Mouse (Mus musculus) CH12.LX (cell line): Measurements from ENCODE around the gene B2m. TPM values are rescaled to one million over a fixed set of nuclear protein-coding genes. Genes with fewer than 3 reads are reported as not detected.

Experiments used
- DNase-seq: peaks from one replicate; pipeline ENCODE4 v3.0.0-alpha.2; 2013; ENCODE audit errors: extremely low read depth
- H3K27ac ChIP-seq: 2 replicates; pipeline ENCODE4 v1.5.1; 2012; ENCODE audit warnings: low read depth, mild to moderate bottlenecking, control low read depth, moderate library complexity; ENCODE audit not compliant: insufficient read depth
- H3K27me3 ChIP-seq: replicated peaks from 2 replicates; pipeline ENCODE3; 2012; ENCODE audit warnings: inconsistent platforms
- H3K36me3 ChIP-seq, 2 experiments: replicated peaks in 1 of 2; 2 replicates each; pipeline versions ENCODE3 to v1.6.1; 2012; ENCODE audit warnings: inconsistent platforms in 1 of 2, low read length in 1 of 2, mild to moderate bottlenecking in 1 of 2, mixed read lengths in 1 of 2, moderate library complexity in 1 of 2; ENCODE audit not compliant: control insufficient read depth in 1 of 2, insufficient read depth in 1 of 2
- H3K4me1 ChIP-seq, 2 experiments: 2 replicates each; pipeline ENCODE4 v1.6.1; 2012; ENCODE audit warnings: inconsistent platforms in 1 of 2, moderate library complexity in 1 of 2; ENCODE audit not compliant: insufficient read depth in 2 of 2, control insufficient read depth in 1 of 2
- H3K4me2 ChIP-seq: 2 replicates; pipeline ENCODE4 v1.6.1; 2012; ENCODE audit warnings: low read depth, mild to moderate bottlenecking, control low read depth; ENCODE audit not compliant: poor library complexity, insufficient read depth, severe bottlenecking
- H3K4me3 ChIP-seq, 3 experiments: fragments of 150-350 bp in 1 of 3; sonication (generic) in 1 of 3; replicated peaks in 1 of 3; 2 replicates each; pipeline versions ENCODE3 to v1.5.1; 2011 to 2012; ENCODE audit warnings: low read depth in 2 of 3, low read length in 2 of 3, mild to moderate bottlenecking in 2 of 3, moderate library complexity in 2 of 3, control low read depth in 1 of 3, improper control_type of control experiment in 1 of 3, inconsistent platforms in 1 of 3, mixed read lengths in 1 of 3; ENCODE audit not compliant: poor library complexity in 1 of 3
- H3K79me2 ChIP-seq: replicated peaks from 2 replicates; pipeline ENCODE4 v1.6.1; 2012; ENCODE audit warnings: mild to moderate bottlenecking, moderate library complexity; ENCODE audit not compliant: control insufficient read depth, poor library complexity, insufficient read depth, severe bottlenecking; ENCODE audit errors: extremely low read depth
- H3K9ac ChIP-seq: 2 replicates; pipeline ENCODE4 v1.6.1; 2012; ENCODE audit warnings: low read depth, mild to moderate bottlenecking, control low read depth, moderate library complexity; ENCODE audit not compliant: insufficient read depth
- H3K9me3 ChIP-seq: replicated peaks from 2 replicates; pipeline ENCODE3; 2012; ENCODE audit warnings: low read length, inconsistent platforms, mixed read lengths
- CHD2 ChIP-seq: IDR thresholded peaks from 2 replicates; pipeline ENCODE4 v1.6.1; 2011; ENCODE audit warnings: low read length, improper control_type of control experiment
- CTCF ChIP-seq, 2 experiments: IDR thresholded peaks in 1 of 2; conservative IDR thresholded peaks in 1 of 2; 2 replicates each; pipeline ENCODE4 v1.5.1; 2011 to 2012; ENCODE audit warnings: low read depth in 2 of 2, low read length in 2 of 2, improper control_type of control experiment in 1 of 2, inconsistent platforms in 1 of 2, mild to moderate bottlenecking in 1 of 2, moderate library complexity in 1 of 2
- ELF1 ChIP-seq: IDR thresholded peaks from 2 replicates; pipeline ENCODE4 v1.6.1; 2014; ENCODE audit warnings: low read depth, mild to moderate bottlenecking, inconsistent platforms, low read length, improper control_type of control experiment
- EP300 ChIP-seq: IDR thresholded peaks from 2 replicates; pipeline ENCODE4 v1.6.1; 2011; ENCODE audit warnings: low read length, improper control_type of control experiment
- ETS1 ChIP-seq: conservative IDR thresholded peaks from 2 replicates; pipeline ENCODE4 v1.6.1; 2012; ENCODE audit warnings: low read depth, mild to moderate bottlenecking, inconsistent platforms, low read length, improper control_type of control experiment, moderate library complexity
- IRF4 ChIP-seq: IDR thresholded peaks from 2 replicates; pipeline ENCODE4 v1.6.1; 2014; ENCODE audit warnings: low read depth, mild to moderate bottlenecking, inconsistent platforms, low read length, improper control_type of control experiment
- JUN ChIP-seq: IDR thresholded peaks from 2 replicates; pipeline ENCODE4 v1.6.1; 2011; ENCODE audit warnings: low read depth, mild to moderate bottlenecking, low read length, improper control_type of control experiment, moderate library complexity; ENCODE audit not compliant: insufficient read depth
- JUND ChIP-seq: conservative IDR thresholded peaks from 2 replicates; pipeline ENCODE4 v1.6.1; 2011; ENCODE audit warnings: low read depth, low read length, improper control_type of control experiment
- KAT2A ChIP-seq: IDR thresholded peaks from 2 replicates; pipeline ENCODE4 v1.6.1; 2012; ENCODE audit warnings: low read length, improper control_type of control experiment, inconsistent platforms; ENCODE audit not compliant: insufficient replicate concordance
- MAFK ChIP-seq: IDR thresholded peaks from 2 replicates; pipeline ENCODE4 v1.6.1; 2011; ENCODE audit warnings: low read length, improper control_type of control experiment; ENCODE audit not compliant: insufficient replicate concordance
- MAX ChIP-seq: IDR thresholded peaks from 2 replicates; pipeline ENCODE4 v1.6.1; 2011; ENCODE audit warnings: low read length, improper control_type of control experiment
- MAZ ChIP-seq: IDR thresholded peaks from 2 replicates; pipeline ENCODE4 v1.6.1; 2012; ENCODE audit warnings: low read depth, mild to moderate bottlenecking, inconsistent platforms, low read length, improper control_type of control experiment, moderate library complexity
- MEF2A ChIP-seq: IDR thresholded peaks from 2 replicates; pipeline ENCODE4 v1.6.1; 2014; ENCODE audit warnings: low read depth, mild to moderate bottlenecking, inconsistent platforms, low read length, improper control_type of control experiment, borderline replicate concordance
- MYC ChIP-seq: IDR thresholded peaks from 2 replicates; pipeline ENCODE4 v1.6.1; 2011; ENCODE audit warnings: low read depth, mild to moderate bottlenecking, improper control_type of control experiment, low read length
- NELFE ChIP-seq: IDR thresholded peaks from 2 replicates; pipeline ENCODE4 v1.6.1; 2011; ENCODE audit warnings: low read depth, low read length, improper control_type of control experiment
- NRF1 ChIP-seq: IDR thresholded peaks from 2 replicates; pipeline ENCODE4 v1.6.1; 2014; ENCODE audit warnings: low read depth, mild to moderate bottlenecking, inconsistent platforms, low read length, improper control_type of control experiment, moderate library complexity
- PAX5 ChIP-seq: IDR thresholded peaks from 2 replicates; pipeline ENCODE4 v1.6.1; 2012; ENCODE audit warnings: low read length, inconsistent platforms, mixed read lengths
- POLR2AphosphoS2 ChIP-seq: IDR thresholded peaks from 2 replicates; pipeline ENCODE4 v1.6.1; 2011; ENCODE audit warnings: low read depth, low read length, improper control_type of control experiment
- RAD21 ChIP-seq: IDR thresholded peaks from 2 replicates; pipeline ENCODE4 v1.6.1; 2011; ENCODE audit warnings: low read depth, mild to moderate bottlenecking, low read length, improper control_type of control experiment, moderate library complexity
- RCOR1 ChIP-seq: conservative IDR thresholded peaks from 2 replicates; pipeline ENCODE4 v1.6.1; 2012; ENCODE audit warnings: low read depth, mild to moderate bottlenecking, inconsistent platforms, low read length, improper control_type of control experiment
- SIN3A ChIP-seq: IDR thresholded peaks from 2 replicates; pipeline ENCODE4 v1.6.1; 2012; ENCODE audit warnings: low read length, improper control_type of control experiment, inconsistent platforms
- TBP ChIP-seq: conservative IDR thresholded peaks from 2 replicates; pipeline ENCODE4 v1.6.1; 2011; ENCODE audit warnings: low read depth, low read length, improper control_type of control experiment
- UBTF ChIP-seq: IDR thresholded peaks from 2 replicates; pipeline ENCODE4 v1.6.1; 2012; ENCODE audit warnings: low read depth, mild to moderate bottlenecking, inconsistent platforms, low read length, improper control_type of control experiment, moderate library complexity
- USF1 ChIP-seq: IDR thresholded peaks from 2 replicates; pipeline ENCODE4 v1.6.1; 2014; ENCODE audit warnings: low read depth, mild to moderate bottlenecking, inconsistent platforms, low read length, improper control_type of control experiment
- USF2 ChIP-seq: conservative IDR thresholded peaks from 2 replicates; pipeline ENCODE4 v1.6.1; 2011; ENCODE audit warnings: low read depth, low read length, improper control_type of control experiment
- ZKSCAN1 ChIP-seq: IDR thresholded peaks from 2 replicates; pipeline ENCODE4 v1.6.1; 2012; ENCODE audit warnings: low read depth, inconsistent platforms, low read length, improper control_type of control experiment, borderline replicate concordance
- ZMIZ1 ChIP-seq: IDR thresholded peaks from 2 replicates; pipeline ENCODE4 v1.6.1; 2012; ENCODE audit warnings: low read depth, mild to moderate bottlenecking, inconsistent platforms, low read length, improper control_type of control experiment
- ZNF384 ChIP-seq: IDR thresholded peaks from 2 replicates; pipeline ENCODE4 v1.6.1; 2012; ENCODE audit warnings: low read depth, low read length, improper control_type of control experiment, inconsistent platforms
- dilution Hi-C: fragments of 300-500 bp; cut with MboI; formaldehyde crosslinking; loops from 2 replicates; pipeline ENCODE4 v1.14.3; 2020; ENCODE audit warnings: low sequenced_read_pairs; ENCODE audit not compliant: extremely low pct_unique_long_range_greater_than_20kb, extremely low pct_ligation_motif_present
- in situ Hi-C: fragments of 300-500 bp; cut with MboI; formaldehyde crosslinking; loops from 3 replicates; pipeline ENCODE4 v1.14.3; 2019; ENCODE audit warnings: low sequenced_read_pairs, low pct_ligation_motif_present, low pct_unique_long_range_greater_than_20kb, mixed read lengths
- polyA plus RNA-seq: library from polyadenylated mRNA; unstranded; fragments of >175 nt; gene quantifications from 2 replicates; pipeline ENCODE4 v1.2.1, GENCODE M21; 2012; ENCODE audit warnings: low read depth; ENCODE audit not compliant: insufficient read length
- total RNA-seq, 2 experiments: library from RNA; depleted of rRNA; stranded (reverse); fragments of 300-350 nt in 1 of 2; fragments of >200 nt in 1 of 2; gene quantifications; 2 replicates each; pipeline ENCODE4 v1.2.3; 2012 to 2014

Gene B2m
- total and polyA plus RNA-seq, 3 experiments = 1,509 to 1,954 (median 1,919) TPM

DNA sequence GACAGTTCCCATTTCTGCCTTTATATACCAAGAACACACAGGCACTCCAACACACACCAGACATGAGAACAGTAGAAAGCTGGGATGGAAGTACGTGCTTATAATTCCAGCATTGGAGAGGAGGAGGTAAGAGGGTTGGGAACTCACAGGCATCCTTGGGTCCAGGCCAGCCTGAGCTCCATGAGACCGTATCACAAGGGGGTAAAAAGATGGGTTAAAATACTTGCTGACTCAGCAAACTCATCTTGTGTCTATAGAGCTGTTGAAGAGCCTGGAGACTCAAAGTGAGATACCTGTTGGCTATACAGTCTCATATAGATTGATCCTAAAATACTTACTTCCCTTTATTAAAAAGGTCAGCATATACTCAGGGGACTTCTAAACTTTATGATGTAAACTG lies 30.6 kb upstream of the B2m start:
- Histone ChIP-seq H3K4me2 (peak overlapping the region; percentile 79), H3K27me3 (no peaks in the 10 kb centered on the region), H3K9ac (peak overlapping the region; percentile 89; the same call in 1 of the 2 replicates), H3K79me2 (peaks cover 8% of the 10 kb centered on the region), H3K36me3 (peaks cover 16 to 25% of the 10 kb centered on the region in 2 experiments), H3K4me3 (peak overlapping the region in 1 of 3 experiments; percentile 77), H3K9me3 (no peaks in the 10 kb centered on the region)
- dilution Hi-C loops (no loop called here), in situ Hi-C loops (loop anchor here (5.0 kb wide), 1 partner anchor 45 kb away; the partner anchor contains the start of gene Trim69)
- no peak for DNase-seq
- TF ChIP-seq MAFK = peak; percentile 99
- no peak for TF ChIP-seq MAZ
- TF ChIP-seq, all 38 proteins: peak for 1
- Histone ChIP-seq H3K27ac (no peak overlapping the region), H3K4me1 (peaks cover 2 to 17% of the 10 kb centered on the region in 2 experiments; a peak in 3 of 4 replicates)

DNA sequence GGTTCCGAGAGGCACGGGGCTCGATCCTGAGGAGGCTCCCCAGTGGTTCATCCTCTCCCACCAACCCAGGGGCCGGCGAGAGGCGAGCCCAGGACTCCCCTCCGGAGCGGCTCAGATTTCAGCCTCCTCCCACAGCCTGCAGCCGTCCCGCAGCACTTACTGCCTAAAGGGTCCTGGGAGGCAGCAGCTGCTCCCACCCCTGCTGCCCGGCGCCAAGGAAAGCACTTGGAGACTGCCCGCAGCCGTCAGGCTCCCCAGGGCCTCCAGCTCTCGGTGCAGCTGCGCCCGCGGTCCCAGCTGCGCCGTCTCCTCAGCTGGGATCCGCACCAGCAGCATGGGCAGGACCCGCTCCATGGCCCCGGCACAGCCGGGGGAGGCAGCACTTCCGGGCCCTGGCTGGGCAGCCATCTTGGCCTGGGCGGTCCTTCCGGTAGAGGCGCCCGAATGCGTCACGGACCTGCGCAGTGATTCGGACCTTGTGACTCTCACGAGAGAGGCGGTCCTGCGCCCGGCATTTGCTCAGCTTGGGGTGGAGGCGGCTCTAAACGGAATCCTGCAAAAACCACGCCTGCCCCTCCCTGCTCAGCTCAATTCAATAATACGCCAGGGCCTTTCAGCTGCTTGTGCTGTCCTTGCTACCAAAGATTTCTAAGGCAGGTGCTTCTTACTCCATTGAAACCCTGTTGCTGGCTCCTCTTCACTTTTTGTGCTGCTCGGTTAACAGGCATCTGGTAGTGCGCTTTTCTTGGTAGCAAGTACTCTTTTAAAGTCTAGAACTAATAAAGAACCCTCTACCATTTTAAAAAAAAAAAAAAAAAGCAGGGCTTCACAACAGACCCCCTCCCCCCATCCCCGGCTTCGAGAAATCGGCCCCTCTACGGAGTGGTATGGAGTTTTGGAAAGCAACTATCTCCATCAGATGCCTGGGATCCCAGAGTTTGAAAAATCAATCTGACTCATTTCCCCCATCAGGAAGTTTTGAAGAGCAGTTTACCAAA lies 29.2 kb upstream of the B2m start, which contains the start of gene Spg11:
Gene Spg11 (minus strand): TSS at position 426 of the 998 bp plus-strand sequence.
- Histone ChIP-seq H3K4me1 (peaks cover 2 to 17% of the 10 kb centered on the region in 2 experiments; a peak in 3 of 4 replicates), H3K27ac (peak within 1 kb of the TSS; percentile 30; the same call in 1 of the 2 replicates), H3K4me2 (peak within 1 kb of the TSS; percentile 79), H3K9me3 (no peaks in the 10 kb centered on the region), H3K4me3 (peak within 1 kb of the TSS; percentile 77 to 94 (median 92)), H3K79me2 (peaks cover 8% of the 10 kb centered on the region), H3K27me3 (no peaks in the 10 kb centered on the region), H3K36me3 (peaks cover 11 to 18% of the 10 kb centered on the region in 2 experiments), H3K9ac (peak within 1 kb of the TSS; percentile 89)
- in situ Hi-C loops = loop anchor here (5.0 kb wide), 1 partner anchor 44 kb away; the partner anchor contains the start of gene Trim69
- peak; percentile 98 for DNase-seq
- dilution Hi-C loops = no loop called here
- TF ChIP-seq MAFK (peak; percentile 27; the same call in 1 of the 2 replicates), USF1 (peak; percentile 57; the same call in 1 of the 2 replicates), USF2 (no peak), CHD2 (peak; percentile 84), IRF4 (no peak), PAX5 (no peak), TBP (peak; percentile 82), NELFE (peak; percentile 99), JUN (no peak), CTCF (conservative IDR thresholded peaks at IDR 0.05 in 1 of 2, IDR thresholded peaks at IDR 0.05 in 1 of 2; ENCODE audit: low read depth in 2 of 2, low read length in 2 of 2) (no peak), ZNF384 (peak; percentile 83), JUND (no peak), RAD21 (no peak), MEF2A (peak; percentile 59), MAX (no peak; the same call in 1 of the 2 replicates), KAT2A (no peak; the same call in 1 of the 2 replicates), ZMIZ1 (peak; percentile 98), SIN3A (peak; percentile 96), ELF1 (peak; percentile 97), ETS1 (peak; percentile 76), POLR2AphosphoS2 (peak; percentile 70; the same call in 1 of the 2 replicates), RCOR1 (0 out of 2 replicates have a peak, but pooled peaks have one; percentile 43), UBTF (peak; percentile 64; the same call in 1 of the 2 replicates), ZKSCAN1 (no peak), EP300 (0 out of 2 replicates have a peak, but pooled peaks have one; percentile 25), NRF1 (peak; percentile 95), MYC (0 out of 2 replicates have a peak, but pooled peaks have one; percentile 42)
